Mouse (Mus musculus) heart, postnatal 0 days (tissue): Measurements from ENCODE around the gene S100b.

Source experiments
- CTCF ChIP-seq: IDR thresholded peaks from 2 replicates; pipeline ENCODE4 v1.5.1; 2016; ENCODE audit warnings: antibody characterized with exemption, control low read depth, low read depth
- EP300 ChIP-seq: IDR thresholded peaks from 2 replicates; pipeline ENCODE4 v1.6.1; 2016; ENCODE audit warnings: antibody characterized with exemption, low read depth

GRCm38 (mm10) chr10:76245106-76245505, 8.5 kb upstream of the S100b start:
- TF ChIP-seq CTCF, result no peak
- no peak for TF ChIP-seq EP300
